Mouse (Mus musculus) cerebellum, adult 2 months (tissue): ENCODE results near the gene Gm8362.
"Not testable (repeated sequence)": the region's sequence is repeated elsewhere in the genome, so short reads cannot be mapped to it uniquely, and the experiment has no call there.

Experiments used
- CTCF ChIP-seq: fragments of 200-500 bp; IDR thresholded peaks from 2 replicates; pipeline ENCODE4 v1.5.1; 2011; ENCODE audit warnings: low read depth, mild to moderate bottlenecking, control low read depth, low read length, moderate library complexity, borderline replicate concordance; ENCODE audit not compliant: insufficient read depth
- POLR2A ChIP-seq: fragments of 200-500 bp; IDR thresholded peaks from 2 replicates; pipeline ENCODE4 v1.6.1; 2011; ENCODE audit warnings: low read length, control low read depth, borderline replicate concordance; ENCODE audit not compliant: insufficient read depth

DNA sequence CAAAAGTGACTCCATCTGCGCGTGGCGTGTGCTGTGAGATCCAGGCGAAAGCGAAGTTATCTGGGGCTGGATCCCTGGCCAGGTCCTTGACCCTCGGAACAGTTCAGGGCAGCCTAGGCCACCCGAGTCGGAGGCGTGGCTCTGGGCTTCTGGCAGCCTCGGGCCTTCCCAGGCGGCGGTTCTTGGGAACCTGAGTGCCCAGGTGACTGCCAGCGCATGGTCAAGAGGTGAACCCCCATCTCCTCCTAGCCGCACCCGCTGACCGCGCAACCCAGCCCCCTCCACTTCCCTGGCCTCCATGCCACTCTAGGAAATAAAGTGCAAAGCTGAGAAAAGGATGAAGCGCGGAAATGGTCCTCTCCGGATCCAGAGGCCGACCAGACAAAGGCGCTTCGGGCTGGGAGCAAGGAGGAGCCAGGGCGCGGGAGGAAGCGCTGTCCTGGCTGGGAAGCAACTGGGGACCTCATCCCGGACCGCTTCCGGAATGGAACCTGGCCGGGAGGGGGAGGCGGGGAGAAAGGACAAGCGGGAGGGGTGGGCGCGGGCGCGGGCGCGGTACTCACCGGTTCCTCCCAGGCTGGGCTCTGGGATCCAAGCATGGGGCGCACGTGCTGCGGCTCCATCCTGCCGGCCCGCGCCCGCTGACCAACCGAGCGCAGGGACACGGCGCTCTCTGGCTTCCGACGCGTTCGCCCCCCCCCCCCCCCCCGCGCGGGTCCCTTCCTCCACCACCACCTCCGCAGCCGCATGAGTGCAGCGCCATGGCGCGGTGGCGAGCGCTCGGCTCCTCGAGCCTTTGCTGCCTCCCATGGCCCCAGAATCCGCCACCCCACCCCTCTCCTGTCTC lies 17.6 kb downstream of the Gm8362 start:
- not testable (repeated sequence) for TF ChIP-seq POLR2A, CTCF
